Mouse (Mus musculus): ENCODE results near the gene Adamtsl4. TPM values are rescaled to one million over a fixed set of nuclear protein-coding genes. Genes with fewer than 3 reads are reported as not detected.
"Not testable (repeated sequence)": the region's sequence is repeated elsewhere in the genome, so short reads cannot be mapped to it uniquely, and the experiment has no call there.

Gene Adamtsl4
- polyA plus RNA-seq, 1 experiment from 2014 or later, result 1.6 TPM

- 73% methylated on average over 3 of the region's 3 CpGs for WGBS
- Histone ChIP-seq H3K9me3 (peaks cover 5% of the 10 kb centered on the region; the same call in 1 of the 2 replicates), H3K4me1 (peaks cover 63% of the 10 kb centered on the region), H3K27me3 (ENCODE audit: poor library complexity, severe bottlenecking) (no peaks in the 10 kb centered on the region), H3K27ac (0 out of 2 replicates have a peak overlapping the region, but pooled peaks have one; percentile 78), H3K4me3 (no peak overlapping the region), H3K36me3 (replicated peaks) (peaks cover 64% of the 10 kb centered on the region)
- no peak for DNase-seq (ENCODE audit: extremely low spot score, low spot score)
Measured at GRCm38 (mm10) chr3:95672461-95672860, 15.3 kb downstream of the Adamtsl4 start.

GRCm38 (mm10) chr3:95671201-95671600, 16.5 kb downstream of the Adamtsl4 start:
- H3K27me3 ChIP-seq (ENCODE audit: poor library complexity, severe bottlenecking), result no peaks in the 10 kb centered on the region
- H3K4me3 ChIP-seq, result no peak overlapping the region
- H3K36me3 ChIP-seq (replicated peaks), result peaks cover 59% of the 10 kb centered on the region
- DNase-seq (ENCODE audit: extremely low spot score, low spot score), result no peak
- WGBS, result 94% methylated on average over 5 of the region's 5 CpGs
- peaks cover 65% of the 10 kb centered on the region for H3K4me1 ChIP-seq
- H3K9me3 ChIP-seq, result peaks cover 5% of the 10 kb centered on the region; the same call in 1 of the 2 replicates
- H3K27ac ChIP-seq, result no peak overlapping the region

- not testable (repeated sequence) for DNase-seq (ENCODE audit: extremely low spot score, low spot score); H3K27me3 ChIP-seq (ENCODE audit: poor library complexity, severe bottlenecking); H3K4me3 ChIP-seq; H3K9me3 ChIP-seq; H3K27ac ChIP-seq
- WGBS, result 96% methylated on average over 3 of the region's 3 CpGs
- peaks cover 62% of the 10 kb centered on the region for H3K4me1 ChIP-seq
- peaks cover 65% of the 10 kb centered on the region for H3K36me3 ChIP-seq (replicated peaks)
Measured at GRCm38 (mm10) chr3:95670419-95670818, 17.3 kb downstream of the Adamtsl4 start.

DNA sequence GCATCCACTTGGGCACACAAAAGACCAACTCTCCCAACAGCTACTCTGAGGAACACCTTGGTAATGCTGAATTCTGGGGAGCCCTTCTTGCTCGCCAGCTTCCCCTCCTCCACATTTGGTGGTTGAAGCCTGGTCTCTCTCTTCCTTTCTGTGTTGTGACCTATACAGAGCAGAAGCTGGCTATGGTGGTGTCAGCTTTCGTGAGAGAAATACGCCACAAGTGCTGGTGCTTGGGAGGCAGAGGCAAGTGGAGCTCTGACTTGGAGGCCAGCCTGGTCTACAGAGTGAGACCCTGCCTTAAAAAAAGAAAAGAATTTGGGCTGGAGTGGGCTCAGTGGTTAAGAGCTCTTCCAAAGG, 18.4 kb downstream of the Adamtsl4 start:
- WGBS, result 86% methylated on average over 3 of the region's 3 CpGs
- peaks cover 62% of the 10 kb centered on the region for H3K4me1 ChIP-seq

DNA sequence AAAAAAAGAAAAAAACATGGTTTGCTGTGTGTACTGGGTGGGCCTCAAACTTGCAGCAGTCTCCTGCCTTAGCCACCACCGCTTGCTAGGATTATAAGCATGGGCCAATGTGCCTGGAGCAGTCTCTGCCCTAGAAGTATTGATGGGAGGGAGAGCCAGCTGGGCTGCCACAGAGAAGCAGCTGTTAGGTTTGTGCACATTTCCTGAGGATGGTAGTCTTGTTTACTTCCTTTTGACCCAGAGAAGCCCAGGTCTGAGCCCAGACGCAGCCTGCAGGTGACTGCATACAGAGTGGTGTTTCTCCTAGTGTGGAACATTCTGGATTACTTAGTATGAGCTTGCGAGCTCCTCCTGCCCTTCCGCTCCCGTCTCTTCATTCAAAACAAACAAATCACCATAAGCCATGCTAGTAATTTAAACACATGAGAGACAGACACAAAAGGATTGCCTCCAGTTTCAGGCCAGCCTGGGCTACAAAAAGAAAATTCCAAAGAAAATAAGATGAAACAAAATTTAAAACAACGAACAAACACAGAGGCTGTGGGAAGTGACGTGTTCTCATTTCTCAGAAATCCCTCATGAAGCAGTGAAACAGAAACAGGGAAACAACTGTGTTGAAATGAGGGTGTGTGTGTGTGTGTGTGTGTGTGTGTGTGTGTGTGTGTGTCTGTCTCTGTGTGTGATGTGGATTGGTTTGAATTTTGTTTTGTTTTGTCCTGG, 19.0 kb downstream of the Adamtsl4 start:
- Histone ChIP-seq H3K4me3 (no peak overlapping the region; the same call in 1 of the 2 replicates), H3K27ac (peak overlapping the region; percentile 72), H3K36me3 (replicated peaks) (peaks cover 75% of the 10 kb centered on the region), H3K4me1 (peaks cover 62% of the 10 kb centered on the region), H3K9me3 (peaks cover 5% of the 10 kb centered on the region; the same call in 1 of the 2 replicates), H3K27me3 (ENCODE audit: poor library complexity, severe bottlenecking) (no peaks in the 10 kb centered on the region)
- DNase-seq (ENCODE audit: extremely low spot score, low spot score), result no peak
- WGBS, result 92% methylated on average over 7 of the region's 7 CpGs

More for the DNA sequence above, 18.4 kb downstream of the Adamtsl4 start:
- Histone ChIP-seq H3K4me3 (no peak overlapping the region), H3K27me3 (ENCODE audit: poor library complexity, severe bottlenecking) (no peaks in the 10 kb centered on the region), H3K36me3 (replicated peaks) (peaks cover 75% of the 10 kb centered on the region), H3K27ac (no peak overlapping the region), H3K9me3 (peaks cover 5% of the 10 kb centered on the region; the same call in 1 of the 2 replicates)
- no peak for DNase-seq (ENCODE audit: extremely low spot score, low spot score)

DNA sequence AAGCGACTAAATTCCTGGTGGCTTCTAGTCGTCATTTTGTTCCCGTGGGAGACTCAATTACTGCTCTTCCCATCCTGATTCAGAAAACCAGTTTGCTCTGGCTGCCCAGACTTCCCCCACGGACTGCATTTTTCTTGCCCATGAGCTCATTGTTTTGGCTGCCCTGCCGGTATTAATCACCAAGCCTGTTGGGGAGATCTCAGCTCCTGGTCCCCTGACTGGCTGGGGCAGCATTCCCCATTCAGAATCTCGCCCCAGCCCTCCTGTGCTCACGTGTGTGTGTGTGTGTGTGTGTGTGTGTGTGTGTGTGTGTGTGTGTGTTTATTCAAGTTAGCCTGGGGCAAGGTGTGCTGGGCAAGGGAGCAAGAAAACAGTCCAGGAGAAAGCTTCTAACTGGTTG, 19.7 kb downstream of the Adamtsl4 start:
- Histone ChIP-seq H3K4me1 (peaks cover 62% of the 10 kb centered on the region), H3K4me3 (no peak overlapping the region; the same call in 1 of the 2 replicates), H3K27me3 (ENCODE audit: poor library complexity, severe bottlenecking) (no peaks in the 10 kb centered on the region), H3K36me3 (replicated peaks) (peaks cover 75% of the 10 kb centered on the region), H3K9me3 (peaks cover 5% of the 10 kb centered on the region; the same call in 1 of the 2 replicates), H3K27ac (peak overlapping the region; percentile 72)
- DNase-seq (ENCODE audit: extremely low spot score, low spot score), result no peak
- 51% methylated on average over 7 of the region's 7 CpGs for WGBS

DNA sequence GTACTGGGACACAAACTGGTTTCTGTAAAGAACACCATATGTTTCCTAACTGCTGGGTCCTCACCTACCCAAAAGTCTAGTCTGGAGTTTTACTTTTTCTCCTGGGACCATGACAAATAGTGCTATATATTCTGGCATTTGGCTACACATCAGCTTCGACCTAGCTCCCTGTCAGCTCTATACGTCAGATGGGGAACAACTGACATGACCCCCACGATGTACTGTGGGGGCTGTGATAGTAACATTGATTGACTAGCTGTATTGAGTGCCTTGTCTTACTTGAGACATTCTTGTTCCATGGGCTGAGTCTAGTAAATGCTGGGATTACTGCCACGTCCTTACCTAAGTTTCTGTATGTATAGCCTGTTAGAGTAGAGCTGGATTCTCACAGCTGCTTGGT, 20.2 kb downstream of the Adamtsl4 start:
- 78% methylated on average over 4 of the region's 4 CpGs for WGBS
- H3K27ac ChIP-seq, result peak overlapping the region; percentile 72
- H3K9me3 ChIP-seq, result peaks cover 5% of the 10 kb centered on the region; the same call in 1 of the 2 replicates
- H3K4me3 ChIP-seq, result no peak overlapping the region
- H3K27me3 ChIP-seq (ENCODE audit: poor library complexity, severe bottlenecking), result no peaks in the 10 kb centered on the region
- peaks cover 77% of the 10 kb centered on the region for H3K36me3 ChIP-seq (replicated peaks)
- DNase-seq (ENCODE audit: extremely low spot score, low spot score), result no peak
- peaks cover 62% of the 10 kb centered on the region for H3K4me1 ChIP-seq

- no peak for DNase-seq (ENCODE audit: extremely low spot score, low spot score)
- 65% methylated on average over 6 of the region's 6 CpGs for WGBS
- Histone ChIP-seq H3K4me3 (no peak overlapping the region), H3K27ac (no peak overlapping the region), H3K27me3 (ENCODE audit: poor library complexity, severe bottlenecking) (no peaks in the 10 kb centered on the region), H3K9me3 (peaks cover 5% of the 10 kb centered on the region; the same call in 1 of the 2 replicates), H3K36me3 (replicated peaks) (peaks cover 85% of the 10 kb centered on the region), H3K4me1 (peaks cover 70% of the 10 kb centered on the region)
Measured at GRCm38 (mm10) chr3:95666124-95666844, 21.4 kb downstream of the Adamtsl4 start.

GRCm38 (mm10) chr3:95664940-95665352, 22.8 kb downstream of the Adamtsl4 start:
- 90% methylated on average over 4 of the region's 4 CpGs for WGBS
- no peak for DNase-seq (ENCODE audit: extremely low spot score, low spot score)
- Histone ChIP-seq H3K9me3 (peaks cover 5% of the 10 kb centered on the region; the same call in 1 of the 2 replicates), H3K27ac (no peak overlapping the region), H3K4me1 (peaks cover 83% of the 10 kb centered on the region), H3K4me3 (no peak overlapping the region), H3K27me3 (ENCODE audit: poor library complexity, severe bottlenecking) (no peaks in the 10 kb centered on the region), H3K36me3 (replicated peaks) (peaks cover 88% of the 10 kb centered on the region)

DNA sequence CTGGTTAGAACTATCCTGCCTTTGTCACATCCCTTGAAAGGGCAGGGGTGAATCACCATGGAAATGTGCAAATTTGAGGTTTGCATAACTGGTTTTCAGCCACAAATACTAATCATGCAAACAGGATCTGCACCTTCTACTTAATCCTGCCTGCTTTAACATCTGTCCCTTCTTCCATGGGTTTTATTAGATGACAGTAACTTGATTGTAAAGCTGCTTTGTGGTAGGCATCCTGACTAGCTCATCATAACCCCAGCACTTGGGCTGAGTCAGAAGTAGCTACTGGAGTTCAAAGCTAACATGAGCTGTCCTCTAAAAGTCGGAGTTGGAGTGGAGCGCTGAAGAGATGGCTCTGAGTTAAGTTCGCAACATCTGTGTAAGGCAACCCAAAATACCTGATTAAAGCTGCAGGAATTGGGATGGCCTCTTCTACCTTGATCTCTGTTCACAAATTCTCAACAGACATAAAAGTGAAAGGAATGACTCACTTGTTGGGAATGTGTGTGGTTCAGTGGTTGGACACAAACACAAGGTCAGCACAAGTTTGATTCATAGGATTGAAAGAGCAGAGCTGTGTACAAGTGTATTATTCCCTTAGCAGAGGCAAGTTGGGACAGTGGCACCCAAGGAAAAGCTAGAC, 23.6 kb downstream of the Adamtsl4 start:
- Histone ChIP-seq H3K36me3 (replicated peaks) (peaks cover 81% of the 10 kb centered on the region), H3K4me3 (no peak overlapping the region), H3K27me3 (ENCODE audit: poor library complexity, severe bottlenecking) (no peaks in the 10 kb centered on the region), H3K9me3 (peaks cover 2% of the 10 kb centered on the region; the same call in 1 of the 2 replicates), H3K27ac (no peak overlapping the region), H3K4me1 (peaks cover 83% of the 10 kb centered on the region)
- no peak for DNase-seq (ENCODE audit: extremely low spot score, low spot score)
- WGBS, result 96% methylated on average over 3 of the region's 3 CpGs

DNA sequence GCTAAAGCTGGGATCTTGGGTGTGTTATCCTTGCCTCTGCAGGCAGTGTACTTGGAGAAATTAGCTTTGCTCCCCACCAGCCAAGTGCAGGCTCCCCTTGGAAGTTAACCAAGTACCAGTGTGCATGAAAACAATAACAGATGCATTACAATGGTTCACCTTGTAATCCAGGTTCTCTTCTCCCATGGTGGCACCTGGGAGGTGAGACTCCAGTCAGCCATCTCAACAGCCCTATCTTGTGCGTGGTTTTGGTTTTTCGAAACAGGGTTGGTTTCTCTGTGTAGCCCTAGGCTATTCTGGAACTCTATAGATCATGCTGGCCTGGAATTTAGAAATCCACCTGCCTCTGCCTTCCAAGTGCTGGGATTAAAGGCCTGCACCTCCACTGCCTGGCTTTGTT, 24.2 kb downstream of the Adamtsl4 start:
- Histone ChIP-seq H3K27me3 (ENCODE audit: poor library complexity, severe bottlenecking) (no peaks in the 10 kb centered on the region), H3K36me3 (replicated peaks) (peaks cover 75% of the 10 kb centered on the region), H3K4me1 (peaks cover 80% of the 10 kb centered on the region), H3K27ac (no peak overlapping the region), H3K4me3 (no peak overlapping the region), H3K9me3 (no peaks in the 10 kb centered on the region)
- WGBS, result 80% methylated on average over 2 of the region's 2 CpGs
- DNase-seq (ENCODE audit: extremely low spot score, low spot score), result no peak

DNA sequence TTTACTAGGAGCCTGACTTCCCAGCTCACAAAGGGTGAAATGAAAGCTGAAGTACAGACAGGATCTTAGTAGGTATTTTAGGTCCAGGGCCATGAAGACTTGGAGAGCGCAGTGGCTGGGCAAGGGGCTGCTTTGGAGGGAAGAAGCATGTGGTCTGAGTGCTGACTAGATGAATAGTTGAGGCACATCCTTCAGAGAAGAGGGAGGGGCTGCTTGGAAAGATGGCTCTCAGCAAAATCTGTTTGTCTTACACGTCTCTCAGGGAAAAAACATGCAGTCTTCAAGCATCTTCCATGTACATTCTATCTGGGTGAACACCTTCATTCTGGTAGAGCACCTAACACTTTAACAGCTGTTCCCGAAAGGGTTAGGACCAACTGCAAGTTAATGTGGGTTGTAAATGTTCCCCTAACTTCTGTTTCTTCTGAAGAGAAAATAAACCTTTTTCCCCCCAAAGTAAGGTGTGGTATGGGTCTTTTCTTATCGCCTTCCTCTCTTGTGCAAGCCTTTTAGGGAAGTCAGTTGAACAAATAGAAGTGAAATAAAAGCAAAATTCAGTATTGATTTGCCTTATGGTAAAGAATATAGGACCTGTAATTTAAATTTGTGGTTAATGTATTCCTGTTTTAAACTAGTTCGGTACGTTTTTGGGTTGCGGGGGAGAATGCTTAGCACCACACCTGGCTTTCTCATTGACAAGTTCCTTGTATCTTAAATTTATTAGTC, 24.8 kb downstream of the Adamtsl4 start:
- WGBS, result 88% methylated on average over 7 of the region's 7 CpGs
- DNase-seq (ENCODE audit: extremely low spot score, low spot score), result no peak
- Histone ChIP-seq H3K27me3 (ENCODE audit: poor library complexity, severe bottlenecking) (no peaks in the 10 kb centered on the region), H3K36me3 (replicated peaks) (peaks cover 69% of the 10 kb centered on the region), H3K9me3 (no peaks in the 10 kb centered on the region), H3K27ac (no peak overlapping the region), H3K4me3 (peak overlapping the region; percentile 23; the same call in 1 of the 2 replicates), H3K4me1 (peaks cover 75% of the 10 kb centered on the region)

All from forebrain, embryonic 10.5 days (tissue).